ENCODE assay signal across 12 mouse cellular contexts in the genomic region with DNA sequence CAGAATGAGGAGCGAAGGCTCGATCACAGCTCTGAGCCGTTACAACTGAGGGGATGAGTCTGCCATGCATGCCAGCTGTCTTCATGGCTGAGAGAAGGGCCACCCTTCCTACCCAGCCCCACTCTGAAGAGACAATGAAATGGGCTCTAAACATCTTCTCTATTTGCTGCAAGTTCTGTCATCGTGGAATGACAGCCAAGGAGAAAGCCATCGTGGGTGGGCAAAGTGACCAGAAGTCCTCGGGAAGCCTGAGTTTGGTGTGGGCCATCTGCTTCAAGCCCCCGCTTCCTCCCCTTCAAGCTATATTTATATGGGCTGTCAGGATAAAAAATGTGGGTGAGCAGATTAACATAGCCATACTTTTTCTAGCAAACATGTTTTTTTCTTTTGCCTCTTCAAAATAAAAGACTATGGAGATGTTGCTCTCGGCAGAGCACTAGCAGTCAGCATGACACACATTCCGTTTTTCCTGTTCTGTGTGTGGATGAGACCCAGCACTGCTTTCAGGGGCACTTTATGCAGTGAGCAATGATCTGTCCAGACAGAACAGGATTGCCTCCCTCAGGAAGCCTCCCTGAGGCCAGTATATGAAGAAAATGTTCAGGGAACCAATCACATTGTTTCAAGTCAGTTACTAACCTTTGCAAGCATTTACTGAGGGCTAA.
DNase-seq lines count a peak whose midpoint lies in the region; ATAC-seq and TF ChIP-seq lines count a peak whose summit lies in the region.
"Had no signal": no experiment of that assay in that cellular context is flagged by ENCODE, and none has a peak within 500 bp of the region (broad histone marks: within the 10 kb centered on the region; RNA-seq: fewer than 3 reads in every experiment).

No protein-coding gene starts in this region.

- no peak for TF ChIP-seq POLR2A in kidney, adult 2 months (IDR thresholded peaks at IDR 0.05; ENCODE audit: low read depth, low read length)
- no peak for TF ChIP-seq POLR2A in heart, adult 2 months (IDR thresholded peaks at IDR 0.05; ENCODE audit: insufficient read depth, low read depth, low read length)

- WGBS in kidney, adult 2 months = 69% methylated on average over 9 of the region's 9 CpGs
- 79% methylated on average over 9 of the region's 9 CpGs for WGBS in heart, adult 2 months

- DNase-seq in kidney, postnatal 4 days = peak; percentile 44 to 58
- DNase-seq in kidney, adult 2 months = no peak
- peak; percentile 40 to 60 for DNase-seq in layer of hippocampus, adult 2 months (ENCODE audit: low spot score in 2 of 2)
- DNase-seq in right cerebral cortex, adult 18-20 months = peak; percentile 83
- no peak for DNase-seq in heart, adult 9 months (ENCODE audit: low spot score in 2 of 2)
- DNase-seq in heart, adult 2 months = no peak
- DNase-seq: cerebellum, adult 9-11 months; thymus, postnatal 4 days had no signal

- intact Hi-C loops in heart, adult 2 months (cut with DNase I) = no loop called here

- H3K79me2 ChIP-seq in heart, adult 2 months (replicated peaks; ENCODE audit: control insufficient read depth, insufficient read depth, low read length) = no peaks in the 10 kb centered on the region

- no peak for TF ChIP-seq CTCF in kidney, adult 2 months (conservative IDR thresholded peaks at IDR 0.05; ENCODE audit: insufficient read depth, insufficient read length, low read depth, low read length)
- TF ChIP-seq CTCF in layer of hippocampus, adult 2 months (conservative IDR thresholded peaks at IDR 0.05) = no peak
- TF ChIP-seq CTCF in heart, adult 2 months (IDR thresholded peaks at IDR 0.05) = no peak

- no peaks in the 10 kb centered on the region for H3K27me3 ChIP-seq in kidney, adult 2 months (replicated peaks; ENCODE audit: control insufficient read depth, insufficient read depth, low read length)
- H3K27me3 ChIP-seq in heart, adult 2 months (ENCODE audit: control insufficient read depth, insufficient read depth, low read length) = no peaks in the 10 kb centered on the region
- H3K27me3 ChIP-seq: forebrain, embryonic 12.5 days; limb, embryonic 15.5 days had no signal

- H3K9ac ChIP-seq in heart, adult 2 months (ENCODE audit: low read depth, low read length) = no peak overlapping the region
- H3K9ac ChIP-seq: forebrain, embryonic 12.5 days; limb, embryonic 15.5 days had no signal

- no peaks in the 10 kb centered on the region for H3K4me1 ChIP-seq in kidney, adult 2 months (ENCODE audit: control insufficient read depth, insufficient read depth, low read length)
- no peaks in the 10 kb centered on the region for H3K4me1 ChIP-seq in heart, adult 2 months (ENCODE audit: control insufficient read depth, insufficient read depth, low read length)
- H3K4me1 ChIP-seq: forebrain, embryonic 12.5 days; limb, embryonic 15.5 days had no signal

- no peaks in the 10 kb centered on the region for H3K36me3 ChIP-seq in kidney, adult 2 months (ENCODE audit: control insufficient read depth, insufficient read depth, low read length)
- H3K36me3 ChIP-seq in heart, adult 2 months (ENCODE audit: control insufficient read depth, insufficient read depth, low read length) = no peaks in the 10 kb centered on the region
- H3K36me3 ChIP-seq: forebrain, embryonic 12.5 days had no signal

- no peak for TF ChIP-seq EP300 in heart, adult 2 months (IDR thresholded peaks at IDR 0.05; ENCODE audit: insufficient read depth, low read depth, low read length)

- H3K27ac ChIP-seq in kidney, adult 2 months (ENCODE audit: insufficient read depth, low read depth, low read length) = no peak overlapping the region
- H3K27ac ChIP-seq in layer of hippocampus, adult 2 months = peak overlapping the region; percentile 76
- H3K27ac ChIP-seq in heart, adult 2 months = no peak overlapping the region
- H3K27ac ChIP-seq: forebrain, embryonic 12.5 days; limb, embryonic 15.5 days had no signal

- no peak overlapping the region for H3K4me3 ChIP-seq in kidney, adult 2 months (ENCODE audit: insufficient read depth, low read depth, low read length)
- H3K4me3 ChIP-seq in layer of hippocampus, adult 2 months = no peak overlapping the region
- no peak overlapping the region for H3K4me3 ChIP-seq in heart, adult 2 months
- H3K4me3 ChIP-seq: forebrain, embryonic 12.5 days; limb, embryonic 15.5 days had no signal

- ATAC-seq in frontal cortex, adult (ENCODE audit: low TSS enrichment) = peak; percentile 84
- ATAC-seq: CD4-positive, CD25-positive, alpha-beta regulatory T cell, adult 4 months had no signal

Comparison
In these comparisons a context has a peak if more than half of its experiments do, and no peak if none do; other contexts are left out.
1. DNase-seq: peak in kidney, postnatal 4 days (2 of 2), layer of hippocampus, adult 2 months (2 of 2) and right cerebral cortex, adult 18-20 months (single experiment); none in kidney, adult 2 months (single experiment), heart, adult 9 months (0 of 2) and heart, adult 2 months (0 of 2).